Mouse (Mus musculus): ENCODE data around the gene Traf3ip1.

The Traf3ip1 gene

GRCm38 (mm10) chr1:91533961-91534723 is 39.7 kb downstream of the Traf3ip1 start:
- peak in 1 of 2 experiments; percentile 36 for DNase-seq (ENCODE audit: low spot score in 2 of 2)

- peak in 1 of 2 experiments; percentile 11 for DNase-seq (ENCODE audit: low spot score in 2 of 2)
Measured at GRCm38 (mm10) chr1:91537786-91538569, 43.5 kb downstream of the Traf3ip1 start.

GRCm38 (mm10) chr1:91538570-91538929 is 44.1 kb downstream of the Traf3ip1 start:
- DNase-seq (ENCODE audit: low spot score in 2 of 2), result no peak

- DNase-seq (ENCODE audit: low spot score in 2 of 2), result peak in 1 of 2 experiments; percentile 31
Measured at GRCm38 (mm10) chr1:91539246-91539645, 44.8 kb downstream of the Traf3ip1 start.

GRCm38 (mm10) chr1:91539704-91540270 is 45.3 kb downstream of the Traf3ip1 start:
- DNase-seq (ENCODE audit: low spot score in 2 of 2), result peak; percentile 61 to 83

- peak; percentile 97 to 98 for DNase-seq (ENCODE audit: low spot score in 2 of 2)
Measured at GRCm38 (mm10) chr1:91540271-91540826, 45.9 kb downstream of the Traf3ip1 start, which contains the start of gene Asb1. Gene Asb1 (plus strand): TSS chr1:91540544.

- DNase-seq (ENCODE audit: low spot score in 2 of 2), result peak in 1 of 2 experiments; percentile 16
Measured at GRCm38 (mm10) chr1:91541042-91541592, 46.7 kb downstream of the Traf3ip1 start.

- peak in 1 of 2 experiments; percentile 28 for DNase-seq (ENCODE audit: low spot score in 2 of 2)
Measured at GRCm38 (mm10) chr1:91543974-91544373, 49.5 kb downstream of the Traf3ip1 start.

- peak in 1 of 2 experiments; percentile 27 for DNase-seq (ENCODE audit: low spot score in 2 of 2)
Measured at GRCm38 (mm10) chr1:91545226-91545625, 50.8 kb downstream of the Traf3ip1 start.

GRCm38 (mm10) chr1:91547567-91547966 is 53.1 kb downstream of the Traf3ip1 start:
- DNase-seq (ENCODE audit: low spot score in 2 of 2), result no peak

GRCm38 (mm10) chr1:91549073-91549472 is 54.6 kb downstream of the Traf3ip1 start:
- DNase-seq (ENCODE audit: low spot score in 2 of 2), result no peak

- DNase-seq (ENCODE audit: low spot score in 2 of 2), result no peak
Measured at GRCm38 (mm10) chr1:91557099-91557498, 62.7 kb downstream of the Traf3ip1 start.

GRCm38 (mm10) chr1:91561226-91561625 is 66.8 kb downstream of the Traf3ip1 start:
- DNase-seq (ENCODE audit: low spot score in 2 of 2), result no peak

GRCm38 (mm10) chr1:91562977-91563590 is 68.6 kb downstream of the Traf3ip1 start:
- DNase-seq (ENCODE audit: low spot score in 2 of 2), result no peak

GRCm38 (mm10) chr1:91564004-91564403 is 69.6 kb downstream of the Traf3ip1 start:
- no peak for DNase-seq (ENCODE audit: low spot score in 2 of 2)

GRCm38 (mm10) chr1:91564598-91564997 is 70.2 kb downstream of the Traf3ip1 start:
- DNase-seq (ENCODE audit: low spot score in 2 of 2), result no peak

- DNase-seq (ENCODE audit: low spot score in 2 of 2), result no peak
Measured at GRCm38 (mm10) chr1:91567269-91567668, 72.8 kb downstream of the Traf3ip1 start.

- no peak for DNase-seq (ENCODE audit: low spot score in 2 of 2)
Measured at GRCm38 (mm10) chr1:91572458-91572857, 78.0 kb downstream of the Traf3ip1 start.

- no peak for DNase-seq (ENCODE audit: low spot score in 2 of 2)
Measured at GRCm38 (mm10) chr1:91574208-91574607, 79.8 kb downstream of the Traf3ip1 start.

- DNase-seq (ENCODE audit: low spot score in 2 of 2), result no peak
Measured at GRCm38 (mm10) chr1:91577883-91578517, 83.6 kb downstream of the Traf3ip1 start.

All from spleen, postnatal 36 days (tissue).